Mouse (Mus musculus) cerebellum, adult 11-12 months (tissue): ENCODE results near the gene Smyd2.

Source experiments
- DNase-seq: peaks from one replicate; pipeline ENCODE4 v3.0.0; 2022

The Smyd2 gene

GRCm38 (mm10) chr1:189870539-189870938, 51.6 kb downstream of the Smyd2 start:
- DNase-seq = no peak

GRCm38 (mm10) chr1:189869651-189870270, 52.4 kb downstream of the Smyd2 start:
- DNase-seq = no peak

GRCm38 (mm10) chr1:189868036-189868435, 54.1 kb downstream of the Smyd2 start:
- no peak for DNase-seq

GRCm38 (mm10) chr1:189867497-189867896, 54.7 kb downstream of the Smyd2 start:
- DNase-seq = no peak

GRCm38 (mm10) chr1:189867034-189867433, 55.1 kb downstream of the Smyd2 start:
- DNase-seq = no peak

GRCm38 (mm10) chr1:189866621-189867020, 55.5 kb downstream of the Smyd2 start:
- no peak for DNase-seq

- DNase-seq = no peak
Observed at GRCm38 (mm10) chr1:189864846-189865560, 57.2 kb downstream of the Smyd2 start.

- no peak for DNase-seq
Observed at GRCm38 (mm10) chr1:189864301-189864700, 57.9 kb downstream of the Smyd2 start.

GRCm38 (mm10) chr1:189863727-189864126, 58.4 kb downstream of the Smyd2 start:
- no peak for DNase-seq

- DNase-seq = no peak
Observed at GRCm38 (mm10) chr1:189860942-189861315, 61.2 kb downstream of the Smyd2 start.

GRCm38 (mm10) chr1:189860112-189860941, 61.8 kb downstream of the Smyd2 start:
- DNase-seq = no peak

GRCm38 (mm10) chr1:189858377-189858776, 63.8 kb downstream of the Smyd2 start:
- no peak for DNase-seq

- no peak for DNase-seq
Observed at GRCm38 (mm10) chr1:189855739-189856138, 66.4 kb downstream of the Smyd2 start.

- no peak for DNase-seq
Observed at GRCm38 (mm10) chr1:189854646-189855045, 67.5 kb downstream of the Smyd2 start.

GRCm38 (mm10) chr1:189852456-189852855, 69.7 kb downstream of the Smyd2 start:
- DNase-seq = no peak

GRCm38 (mm10) chr1:189852051-189852450, 70.1 kb downstream of the Smyd2 start:
- no peak for DNase-seq

- no peak for DNase-seq
Observed at GRCm38 (mm10) chr1:189849550-189849949, 72.6 kb downstream of the Smyd2 start.

GRCm38 (mm10) chr1:189846319-189846718, 75.8 kb downstream of the Smyd2 start:
- no peak for DNase-seq

- DNase-seq = no peak
Observed at GRCm38 (mm10) chr1:189834166-189834565, 88.0 kb downstream of the Smyd2 start.

- DNase-seq = no peak
Observed at GRCm38 (mm10) chr1:189833351-189833750, 88.8 kb downstream of the Smyd2 start.

- DNase-seq = no peak
Observed at GRCm38 (mm10) chr1:189830797-189831232, 91.3 kb downstream of the Smyd2 start.
